ENCODE assay signal across 8 mouse cellular contexts in the genomic region with DNA sequence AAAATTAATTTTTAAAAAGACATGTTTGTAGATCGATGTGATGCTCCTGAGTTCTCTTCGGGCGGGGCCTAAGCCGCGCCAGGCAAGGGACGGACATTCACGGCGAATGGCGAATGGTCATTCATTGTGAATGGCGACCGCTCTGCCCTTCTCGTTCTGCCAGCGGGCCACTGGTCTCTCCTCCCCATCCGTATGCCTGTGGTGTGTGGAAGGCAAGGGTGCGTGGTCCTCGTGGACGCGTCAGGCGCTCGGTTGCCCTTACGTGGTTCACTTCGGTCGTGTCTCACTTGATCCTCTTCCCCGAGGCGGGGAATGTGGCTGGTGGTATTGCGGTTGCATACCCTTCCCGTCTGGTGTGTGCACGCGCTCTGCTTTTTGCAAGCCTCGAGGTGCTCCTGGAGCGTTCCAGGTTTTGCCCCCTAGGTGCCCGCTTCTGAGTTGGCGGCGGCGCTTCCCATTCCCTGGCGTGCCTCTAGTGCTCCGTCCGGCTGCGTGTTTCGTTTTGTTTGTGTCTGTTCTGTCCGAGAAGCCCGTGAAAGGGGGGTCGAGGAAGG. TPM values are rescaled to one million over a fixed set of nuclear protein-coding genes. Genes with fewer than 3 reads are reported as not detected.
DNase-seq lines count a peak whose midpoint lies in the region; ATAC-seq and TF ChIP-seq lines count a peak whose summit lies in the region.

No protein-coding gene starts in this region.

- H3K36me3 ChIP-seq in liver, adult 2 months (ENCODE audit: control insufficient read depth, insufficient read depth, low read length) = no peaks in the 10 kb centered on the region
- H3K36me3 ChIP-seq in embryonic facial prominence, embryonic 10.5 days (replicated peaks) = peaks cover 7% of the 10 kb centered on the region
- H3K36me3 ChIP-seq in hindbrain, embryonic 11.5 days (ENCODE audit: control insufficient read depth, insufficient read depth, low read length) = no peaks in the 10 kb centered on the region
- peaks cover 3% of the 10 kb centered on the region; the same call in 1 of the 2 replicates for H3K36me3 ChIP-seq in liver, postnatal 0 days (replicated peaks; ENCODE audit: insufficient read depth, low read length)
- no peaks in the 10 kb centered on the region for H3K36me3 ChIP-seq in small intestine, adult 2 months (ENCODE audit: control insufficient read depth, insufficient read depth, low read length)

- peak overlapping the region; percentile 54 for H3K9ac ChIP-seq in liver, adult 2 months (ENCODE audit: low read depth, low read length)
- no peak overlapping the region for H3K9ac ChIP-seq in hindbrain, embryonic 11.5 days (ENCODE audit: low read depth, low read length)
- H3K9ac ChIP-seq in liver, postnatal 0 days (replicated peaks) = no peak overlapping the region; the same call in 1 of the 2 replicates

- TF ChIP-seq POLR2A in liver, adult 2 months (IDR thresholded peaks at IDR 0.05; ENCODE audit: extremely low read depth, insufficient read depth, low read length) = no peak
- TF ChIP-seq POLR2A in small intestine, adult 2 months (IDR thresholded peaks at IDR 0.05; ENCODE audit: low read depth, low read length) = no peak

- peak overlapping the region; percentile 70 for H3K4me3 ChIP-seq in liver, adult 2 months (ENCODE audit: insufficient read depth, low read depth, low read length)
- H3K4me3 ChIP-seq in embryonic facial prominence, embryonic 10.5 days = peak overlapping the region; percentile 49
- H3K4me3 ChIP-seq in hindbrain, embryonic 11.5 days (ENCODE audit: low read depth, low read length) = peak overlapping the region; percentile 15; the same call in 1 of the 2 replicates
- H3K4me3 ChIP-seq in liver, postnatal 0 days (ENCODE audit: low read depth, low read length) = peak overlapping the region; percentile 33
- peak overlapping the region; percentile 77 for H3K4me3 ChIP-seq in small intestine, adult 2 months (ENCODE audit: low read depth, low read length)

- no peak for TF ChIP-seq CTCF in liver, adult 2 months (IDR thresholded peaks at IDR 0.05; ENCODE audit: low read depth, low read length)
- no peak for TF ChIP-seq CTCF in liver, postnatal 0 days (IDR thresholded peaks at IDR 0.05; ENCODE audit: low read depth)
- TF ChIP-seq CTCF in small intestine, adult 2 months (IDR thresholded peaks at IDR 0.05; ENCODE audit: extremely low read depth, insufficient read length, insufficient replicate concordance, low read depth, low read length) = no peak

- no peak overlapping the region for H3K27ac ChIP-seq in liver, adult 2 months (replicated peaks; ENCODE audit: insufficient read depth, low read depth, low read length)
- H3K27ac ChIP-seq in embryonic facial prominence, embryonic 10.5 days (replicated peaks) = no peak overlapping the region; the same call in 1 of the 2 replicates
- no peak overlapping the region for H3K27ac ChIP-seq in hindbrain, embryonic 11.5 days (ENCODE audit: low read depth, low read length)
- H3K27ac ChIP-seq in liver, postnatal 0 days (ENCODE audit: low read depth) = no peak overlapping the region
- no peak overlapping the region for H3K27ac ChIP-seq in small intestine, adult 2 months (ENCODE audit: insufficient read depth, low read depth, low read length)

- WGBS in liver, adult 2 months = 37% methylated on average over 43 of the region's 43 CpGs
- 25% methylated on average over 43 of the region's 43 CpGs for WGBS in embryonic facial prominence, embryonic 10.5 days
- 32% methylated on average over 43 of the region's 43 CpGs for WGBS in hindbrain, embryonic 11.5 days
- 36% methylated on average over 43 of the region's 43 CpGs for WGBS in liver, postnatal 0 days (ENCODE audit: insufficient replicate concordance)
- WGBS in small intestine, adult 2 months = 32% methylated on average over 43 of the region's 43 CpGs

- H3K4me1 ChIP-seq in liver, adult 2 months (ENCODE audit: control insufficient read depth, insufficient read depth, low read length) = peaks cover 12% of the 10 kb centered on the region
- H3K4me1 ChIP-seq in embryonic facial prominence, embryonic 10.5 days = peaks cover 12% of the 10 kb centered on the region
- H3K4me1 ChIP-seq in hindbrain, embryonic 11.5 days (replicated peaks; ENCODE audit: control insufficient read depth, insufficient read depth, low read length) = no peaks in the 10 kb centered on the region
- H3K4me1 ChIP-seq in liver, postnatal 0 days (ENCODE audit: insufficient read depth) = peaks cover 8% of the 10 kb centered on the region
- peaks cover 8% of the 10 kb centered on the region for H3K4me1 ChIP-seq in small intestine, adult 2 months (ENCODE audit: control insufficient read depth, insufficient read depth, insufficient read length, low read length)

- no peak for ATAC-seq in hindbrain, embryonic 11.5 days (ENCODE audit: low FRiP score)
- ATAC-seq in liver, postnatal 0 days = no peak

- no peaks in the 10 kb centered on the region for H3K27me3 ChIP-seq in liver, adult 2 months (ENCODE audit: control insufficient read depth, insufficient read depth, low read length)
- peaks cover 21% of the 10 kb centered on the region for H3K27me3 ChIP-seq in embryonic facial prominence, embryonic 10.5 days (replicated peaks; ENCODE audit: low read depth, poor library complexity, severe bottlenecking)
- H3K27me3 ChIP-seq in hindbrain, embryonic 11.5 days (ENCODE audit: control insufficient read depth, insufficient read depth, low read length) = no peaks in the 10 kb centered on the region
- H3K27me3 ChIP-seq in liver, postnatal 0 days (ENCODE audit: insufficient read depth, low read length) = no peaks in the 10 kb centered on the region
- no peaks in the 10 kb centered on the region for H3K27me3 ChIP-seq in small intestine, adult 2 months (ENCODE audit: control insufficient read depth, insufficient read depth, low read length)

- no peak for TF ChIP-seq EP300 in liver, postnatal 0 days (IDR thresholded peaks at IDR 0.05; ENCODE audit: low read depth)

- peak overlapping the region; percentile 37 for H3K4me2 ChIP-seq in hindbrain, embryonic 11.5 days (replicated peaks; ENCODE audit: low read depth, low read length)
- H3K4me2 ChIP-seq in liver, postnatal 0 days (ENCODE audit: low read depth, low read length) = peak overlapping the region; percentile 70

- no peak for DNase-seq in liver, adult 2 months (ENCODE audit: extremely low read depth, low read depth, low spot score)
- DNase-seq in liver = no peak
- peak; percentile 45 for DNase-seq in embryonic facial prominence, embryonic 10.5 days (ENCODE audit: low spot score)
- DNase-seq in hindbrain, embryonic 11.5 days (ENCODE audit: low spot score) = no peak
- DNase-seq in liver, postnatal 0 days = peak; percentile 23
- DNase-seq in T-cell, adult 2 months (ENCODE audit: low spot score) = no peak
- DNase-seq in cerebellum, adult 8-10 months = no peak

- H3K79me2 ChIP-seq in liver, adult 2 months (ENCODE audit: control insufficient read depth, insufficient read depth, low read length) = no peaks in the 10 kb centered on the region

- H3K9me3 ChIP-seq in embryonic facial prominence, embryonic 10.5 days = no peaks in the 10 kb centered on the region
- no peaks in the 10 kb centered on the region for H3K9me3 ChIP-seq in hindbrain, embryonic 11.5 days (ENCODE audit: control insufficient read depth, low read length)
- no peaks in the 10 kb centered on the region for H3K9me3 ChIP-seq in liver, postnatal 0 days (ENCODE audit: low read length)

RNA-seq across cellular contexts. Expression of gene Ubb, which starts 9.6 kb away (rescaled TPM):
- 621 and 698 TPM in 2 replicates for total RNA-seq in liver, adult 2 months (2014; rRNA removed)
- polyA plus RNA-seq in liver, adult 2 months (2012; rRNA removed) = 644 and 809 TPM in 2 replicates
- polyA plus RNA-seq in embryonic facial prominence, embryonic 10.5 days (2016; fragmentation: Nextera tagmentation; extraction: Ambion mirVana) = 3,487 and 3,558 TPM in 2 replicates
- polyA plus RNA-seq in hindbrain, embryonic 11.5 days (2014; fragmentation: Nextera tagmentation; extraction: Ambion mirVana) = 3,694 and 3,897 TPM in 2 replicates
- 1,161 and 1,214 TPM in 2 replicates for polyA plus RNA-seq in liver, postnatal 0 days (2015; fragmentation: Nextera tagmentation; extraction: Ambion mirVana)
- polyA plus RNA-seq in small intestine, adult 2 months (2012; rRNA removed) = 827 and 2,308 TPM in 2 replicates

RNA-seq across cellular contexts. Expression of gene Trpv2, which starts 13.7 kb away (rescaled TPM):
- total RNA-seq in liver, adult 2 months (2014; rRNA removed) = 0.83 and 2.1 TPM in 2 replicates
- 0.57 and 1.7 TPM in 2 replicates for polyA plus RNA-seq in liver, adult 2 months (2012; rRNA removed)
- polyA plus RNA-seq in embryonic facial prominence, embryonic 10.5 days (2016; fragmentation: Nextera tagmentation; extraction: Ambion mirVana) = 2.6 and 3.8 TPM in 2 replicates
- 6.5 and 8.9 TPM in 2 replicates for polyA plus RNA-seq in hindbrain, embryonic 11.5 days (2014; fragmentation: Nextera tagmentation; extraction: Ambion mirVana)
- polyA plus RNA-seq in liver, postnatal 0 days (2015; fragmentation: Nextera tagmentation; extraction: Ambion mirVana) = 4.7 and 5.4 TPM in 2 replicates
- 4.0 and 4.7 TPM in 2 replicates for polyA plus RNA-seq in small intestine, adult 2 months (2012; rRNA removed)

RNA-seq across cellular contexts. Expression of gene Cenpv, which starts 21.5 kb away (rescaled TPM):
- total RNA-seq in liver, adult 2 months (2014; rRNA removed) = 20.5 and 26.6 TPM in 2 replicates
- 31.6 and 32.6 TPM in 2 replicates for polyA plus RNA-seq in liver, adult 2 months (2012; rRNA removed)
- 23.0 and 25.4 TPM in 2 replicates for polyA plus RNA-seq in embryonic facial prominence, embryonic 10.5 days (2016; fragmentation: Nextera tagmentation; extraction: Ambion mirVana)
- 44.2 and 50.0 TPM in 2 replicates for polyA plus RNA-seq in hindbrain, embryonic 11.5 days (2014; fragmentation: Nextera tagmentation; extraction: Ambion mirVana)
- 9.8 and 14.0 TPM in 2 replicates for polyA plus RNA-seq in liver, postnatal 0 days (2015; fragmentation: Nextera tagmentation; extraction: Ambion mirVana)
- polyA plus RNA-seq in small intestine, adult 2 months (2012; rRNA removed) = 77.4 and 175 TPM in 2 replicates

Comparison
In these comparisons a context has a peak if more than half of its experiments do, and no peak if none do; other contexts are left out.
1. DNase-seq: peak in embryonic facial prominence, embryonic 10.5 days (single experiment) and liver, postnatal 0 days (single experiment); none in liver, adult 2 months (single experiment), liver (single experiment), hindbrain, embryonic 11.5 days (single experiment), T-cell, adult 2 months (single experiment) and cerebellum, adult 8-10 months (single experiment).
2. H3K4me3 ChIP-seq: peak in every context shown above with its lines; median percentile 77 in small intestine, adult 2 months; 70 in liver, adult 2 months; 49 in embryonic facial prominence, embryonic 10.5 days; 33 in liver, postnatal 0 days; 15 in hindbrain, embryonic 11.5 days.